Mouse (Mus musculus): ENCODE data around the gene Tfcp2l1.

DNA sequence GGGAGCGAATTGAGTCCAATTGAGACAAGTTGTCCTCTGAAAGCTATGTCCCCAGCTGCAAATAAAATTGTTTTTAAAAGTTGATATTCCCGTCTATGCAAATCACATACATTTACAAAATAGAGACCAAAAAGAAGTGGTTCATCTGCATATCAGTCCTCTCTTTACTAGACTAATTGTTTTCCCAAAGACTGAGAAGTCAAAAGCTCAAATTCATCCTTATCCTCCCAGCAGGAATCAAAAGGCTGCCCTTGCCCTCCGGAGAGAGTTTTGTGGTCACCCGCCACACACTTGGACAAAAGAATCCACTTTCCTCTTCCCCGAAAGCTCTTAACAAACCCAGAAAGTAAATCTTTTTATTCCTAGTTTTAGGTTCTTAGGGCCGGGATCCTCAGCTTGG is 2.3 kb upstream of the Tfcp2l1 start:
- no peak for TF ChIP-seq CTCF (conservative IDR thresholded peaks at IDR 0.05; ENCODE audit: low read length)
- peak; percentile 97 for TF ChIP-seq NANOG (IDR thresholded peaks at IDR 0.05; ENCODE audit: borderline replicate concordance, low read length)
- peak; percentile 77; the same call in 1 of the 2 replicates for TF ChIP-seq POU5F1 (IDR thresholded peaks at IDR 0.05; ENCODE audit: borderline replicate concordance, low read length)

Data from E14TG2a.4 (cell line).